ENCODE assay signal across 12 mouse cellular contexts in genomic region chr3:21963733-21964351, GRCm38 (mm10).
DNase-seq lines count a peak whose midpoint lies in the region; ATAC-seq lines count a peak whose summit lies in the region.
"Had no signal": no experiment of that assay in that cellular context is flagged by ENCODE, and none has a peak within 500 bp of the region (broad histone marks: within the 10 kb centered on the region; RNA-seq: fewer than 3 reads in every experiment).

No protein-coding gene starts in this region.

- H3K36me3 ChIP-seq in liver, embryonic 15.5 days (replicated peaks) = no peaks in the 10 kb centered on the region
- H3K36me3 ChIP-seq in liver, embryonic 12.5 days = no peaks in the 10 kb centered on the region
- no peaks in the 10 kb centered on the region for H3K36me3 ChIP-seq in embryonic facial prominence, embryonic 14.5 days (ENCODE audit: control insufficient read depth, insufficient read depth, low read length)

- H3K4me2 ChIP-seq in liver, embryonic 15.5 days = no peak overlapping the region
- H3K4me2 ChIP-seq in liver, embryonic 12.5 days = no peak overlapping the region
- no peak overlapping the region for H3K4me2 ChIP-seq in embryonic facial prominence, embryonic 14.5 days (ENCODE audit: low read depth, low read length)
- H3K4me2 ChIP-seq: forebrain, embryonic 13.5 days had no signal

- no peaks in the 10 kb centered on the region for H3K27me3 ChIP-seq in liver, embryonic 15.5 days
- H3K27me3 ChIP-seq in liver, embryonic 12.5 days (replicated peaks) = no peaks in the 10 kb centered on the region
- H3K27me3 ChIP-seq in embryonic facial prominence, embryonic 14.5 days (replicated peaks; ENCODE audit: control insufficient read depth, insufficient read depth, low read length) = no peaks in the 10 kb centered on the region
- H3K27me3 ChIP-seq: forebrain, embryonic 13.5 days had no signal

- ATAC-seq in liver, embryonic 15.5 days (ENCODE audit: insufficient read depth) = no peak
- ATAC-seq in liver, embryonic 12.5 days = no peak
- no peak for ATAC-seq in embryonic facial prominence, embryonic 14.5 days (ENCODE audit: low read depth)
- no peak for ATAC-seq in megakaryocyte-erythroid progenitor cell, adult 5-6 weeks (replicated peaks; ENCODE audit: low FRiP score, low TSS enrichment, poor library complexity, severe bottlenecking)
- ATAC-seq: forebrain, embryonic 13.5 days had no signal

- intact Hi-C loops in heart, postnatal 10 days (cut with DNase I) = no loop called here

- no peak overlapping the region for H3K4me3 ChIP-seq in liver, embryonic 15.5 days (replicated peaks)
- H3K4me3 ChIP-seq in liver, embryonic 12.5 days = no peak overlapping the region
- no peak overlapping the region for H3K4me3 ChIP-seq in embryonic facial prominence, embryonic 14.5 days (ENCODE audit: low read depth, low read length)
- H3K4me3 ChIP-seq: forebrain, embryonic 13.5 days had no signal

- H3K27ac ChIP-seq in liver, embryonic 15.5 days (replicated peaks) = peak overlapping the region; percentile 31; the same call in 1 of the 2 replicates
- no peak overlapping the region for H3K27ac ChIP-seq in liver, embryonic 12.5 days
- H3K27ac ChIP-seq in embryonic facial prominence, embryonic 14.5 days (replicated peaks; ENCODE audit: low read depth, low read length) = peak overlapping the region; percentile 58
- H3K27ac ChIP-seq: forebrain, embryonic 13.5 days had no signal

- WGBS in liver, embryonic 15.5 days (ENCODE audit: insufficient replicate concordance) = 67% methylated on average over 1 of the region's 1 CpGs
- 78% methylated on average over 1 of the region's 1 CpGs for WGBS in liver, embryonic 12.5 days (ENCODE audit: insufficient replicate concordance)
- 89% methylated on average over 1 of the region's 1 CpGs for WGBS in embryonic facial prominence, embryonic 14.5 days

- peak; percentile 9 for DNase-seq in adrenal gland, postnatal 10 days
- no peak for DNase-seq in adrenal gland, postnatal 4 days (ENCODE audit: low spot score in 2 of 2)
- DNase-seq in embryonic facial prominence, embryonic 14.5 days (ENCODE audit: low spot score) = peak; percentile 41
- DNase-seq in heart, postnatal 10 days = peak; percentile 62 to 63
- no peak for DNase-seq in right cerebral cortex, postnatal 10 days (ENCODE audit: low spot score in 2 of 2)
- DNase-seq: cerebellum, postnatal 14 days; kidney, adult 8-10 months; layer of hippocampus, postnatal 36 days had no signal

- peaks cover 19% of the 10 kb centered on the region; the same call in 1 of the 2 replicates for H3K4me1 ChIP-seq in liver, embryonic 15.5 days (replicated peaks)
- peaks cover 33% of the 10 kb centered on the region for H3K4me1 ChIP-seq in liver, embryonic 12.5 days
- H3K4me1 ChIP-seq in embryonic facial prominence, embryonic 14.5 days (ENCODE audit: control insufficient read depth, insufficient read depth, low read length) = peaks cover 16% of the 10 kb centered on the region

- no peaks in the 10 kb centered on the region for H3K9me3 ChIP-seq in liver, embryonic 15.5 days (replicated peaks)
- no peaks in the 10 kb centered on the region for H3K9me3 ChIP-seq in liver, embryonic 12.5 days (replicated peaks)
- no peaks in the 10 kb centered on the region for H3K9me3 ChIP-seq in embryonic facial prominence, embryonic 14.5 days (ENCODE audit: control insufficient read depth, low read length)
- H3K9me3 ChIP-seq: forebrain, embryonic 13.5 days had no signal

- no peak overlapping the region for H3K9ac ChIP-seq in liver, embryonic 15.5 days
- no peak overlapping the region for H3K9ac ChIP-seq in liver, embryonic 12.5 days
- H3K9ac ChIP-seq in embryonic facial prominence, embryonic 14.5 days (ENCODE audit: low read depth, low read length) = no peak overlapping the region
- H3K9ac ChIP-seq: forebrain, embryonic 13.5 days had no signal

Comparison
In these comparisons a context has a peak if more than half of its experiments do, and no peak if none do; other contexts are left out.
1. DNase-seq: peak in adrenal gland, postnatal 10 days (single experiment), embryonic facial prominence, embryonic 14.5 days (single experiment) and heart, postnatal 10 days (2 of 2); none in adrenal gland, postnatal 4 days (0 of 2) and right cerebral cortex, postnatal 10 days (0 of 2).